Mouse (Mus musculus): ENCODE measurements around the gene Trp53rka.

GRCm38 (mm10) chr2:165494495-165494894 lies 1.4 kb upstream of the Trp53rka start:
- TF ChIP-seq EP300 (optimal IDR thresholded peaks at IDR 0.05), result no peak
- TF ChIP-seq CTCF (IDR thresholded peaks at IDR 0.05; ENCODE audit: low read depth), result no peak

All from stomach, postnatal 0 days (tissue).